Mouse (Mus musculus): Measurements from ENCODE around the gene Asap2.

- TF ChIP-seq EP300 (IDR thresholded peaks at IDR 0.05; ENCODE audit: insufficient read depth, low read depth, low read length), result no peak
- TF ChIP-seq CTCF (IDR thresholded peaks at IDR 0.05; ENCODE audit: low read depth, low read length), result no peak
These were observed 312.1 kb downstream of the Asap2 start for GRCm38 (mm10) chr12:21302361-21302783.

All from ES-Bruce4 (cell line).